Mouse (Mus musculus): ENCODE results near the gene Aifm2. TPM values are rescaled to one million over a fixed set of nuclear protein-coding genes. Genes with fewer than 3 reads are reported as not detected.

Aifm2 gene
- total RNA-seq, 2 experiments from 2014 or later = 7.2 to 9.3 TPM

DNA sequence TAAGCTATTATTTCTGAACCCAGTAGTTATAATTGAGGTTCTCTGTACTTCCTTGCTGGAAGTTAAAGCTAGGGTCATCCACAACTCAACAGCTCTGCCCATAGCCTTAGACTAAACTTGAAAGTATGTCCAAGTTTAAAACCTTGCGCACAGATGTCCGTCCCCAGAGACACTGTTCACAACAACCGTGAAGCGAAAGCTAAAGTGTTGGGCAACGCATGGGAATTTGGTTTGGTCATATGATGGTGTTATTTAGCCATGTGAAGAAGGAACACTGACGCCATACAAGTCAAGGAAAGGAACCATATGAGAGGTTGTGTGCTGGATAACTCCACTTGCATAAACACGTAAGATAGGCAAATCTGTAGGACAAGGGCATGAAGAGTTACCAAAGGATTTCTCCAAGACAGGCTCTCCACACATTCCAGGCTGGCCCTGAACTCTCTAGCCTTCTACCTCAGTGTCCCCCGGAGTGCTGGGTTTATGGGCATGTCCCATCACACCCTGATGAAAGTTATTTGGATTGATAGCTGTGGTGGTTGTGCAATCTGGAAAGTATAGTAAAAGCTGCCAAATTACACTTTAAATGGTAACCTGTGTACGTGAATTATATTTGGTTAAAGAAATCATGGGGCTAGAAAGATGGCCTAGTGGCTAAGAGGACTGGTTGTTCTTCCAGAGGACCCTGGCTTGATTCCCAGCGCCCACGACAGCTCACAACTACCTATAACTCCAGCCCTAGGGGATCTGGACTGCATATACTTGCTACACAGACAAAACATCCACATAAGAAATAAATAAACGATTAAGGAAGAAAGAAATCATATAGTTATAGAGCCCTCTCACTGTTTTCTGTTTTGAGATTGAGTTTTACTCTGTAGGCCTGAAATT, 2.6 kb downstream of the Aifm2 start:
- DNase-seq = no peak

- no peak for DNase-seq
These were observed 5.3 kb downstream of the Aifm2 start for GRCm38 (mm10) chr10:61720331-61720730.

GRCm38 (mm10) chr10:61722215-61722614, 7.2 kb downstream of the Aifm2 start:
- no peak for DNase-seq

- no peak for DNase-seq
These were observed 8.2 kb downstream of the Aifm2 start for GRCm38 (mm10) chr10:61723271-61723670.

GRCm38 (mm10) chr10:61729181-61729580, 14.1 kb downstream of the Aifm2 start:
- peak; percentile 55 to 56 for DNase-seq

DNA sequence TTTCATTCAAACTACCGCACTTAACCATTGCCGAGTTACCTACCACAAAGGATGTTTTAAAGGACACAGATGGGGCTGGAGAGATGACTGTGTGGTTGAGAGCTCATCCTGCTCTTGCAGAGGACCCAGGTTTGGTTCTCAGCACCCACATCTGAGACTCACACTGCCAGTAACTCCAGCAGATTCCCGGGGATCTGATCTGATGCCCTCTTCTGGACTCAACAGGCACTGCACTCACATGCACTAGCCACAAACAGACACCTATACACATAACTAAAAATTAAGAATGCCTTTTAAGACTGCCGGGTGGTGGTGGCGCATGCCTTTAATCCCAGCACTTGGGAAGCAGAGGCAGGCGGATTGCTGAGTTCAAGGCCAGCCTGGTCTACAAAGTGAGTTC, 15.1 kb downstream of the Aifm2 start:
- DNase-seq = no peak

DNA sequence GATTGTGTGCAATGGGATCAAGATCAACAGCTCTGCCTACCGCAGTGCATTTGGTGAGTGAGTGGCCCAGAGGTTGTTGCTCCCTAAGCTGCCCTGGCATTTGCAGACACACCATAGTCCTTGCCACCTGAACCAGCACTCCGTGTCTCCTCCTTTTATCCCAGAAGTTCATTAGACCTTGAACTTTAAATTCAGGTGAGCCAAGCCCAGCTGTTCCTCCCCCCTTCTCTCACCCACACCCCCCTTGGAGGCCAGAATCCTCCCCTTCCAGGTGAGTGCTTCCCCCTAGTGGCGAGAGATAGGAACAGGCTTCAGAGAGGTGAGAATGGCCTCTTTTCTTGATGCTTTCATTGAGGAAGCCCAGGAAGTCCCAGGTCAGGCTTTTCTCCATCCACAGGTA, 19.3 kb downstream of the Aifm2 start:
- DNase-seq = no peak

DNA sequence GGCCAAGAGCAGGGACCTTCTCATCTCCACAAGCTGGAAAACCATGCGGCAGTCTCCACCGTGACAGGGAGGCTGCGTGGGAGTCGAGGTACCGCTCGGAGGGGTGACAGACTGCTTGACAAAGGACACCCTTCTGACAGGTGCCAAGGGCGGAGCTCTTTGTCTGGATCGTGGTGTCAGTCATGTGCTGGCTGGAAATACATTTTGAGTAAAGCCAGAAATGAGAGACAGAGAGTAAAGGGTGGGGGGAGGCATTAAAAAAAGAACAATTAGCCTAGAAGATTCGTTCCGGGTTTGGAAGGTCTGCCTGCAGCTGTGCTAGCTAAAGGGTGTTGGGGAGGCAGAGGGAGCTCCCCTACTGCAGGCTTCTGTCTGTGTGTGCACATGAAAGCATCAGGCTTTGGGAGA, 21.6 kb downstream of the Aifm2 start:
- peak in 1 of 2 experiments; percentile 22 for DNase-seq

GRCm38 (mm10) chr10:61737537-61737936, 22.5 kb downstream of the Aifm2 start:
- no peak for DNase-seq

- no peak for DNase-seq
These were observed 23.1 kb downstream of the Aifm2 start for GRCm38 (mm10) chr10:61738126-61738525.

- no peak for DNase-seq
These were observed 26.2 kb downstream of the Aifm2 start for GRCm38 (mm10) chr10:61741306-61741705.

DNA sequence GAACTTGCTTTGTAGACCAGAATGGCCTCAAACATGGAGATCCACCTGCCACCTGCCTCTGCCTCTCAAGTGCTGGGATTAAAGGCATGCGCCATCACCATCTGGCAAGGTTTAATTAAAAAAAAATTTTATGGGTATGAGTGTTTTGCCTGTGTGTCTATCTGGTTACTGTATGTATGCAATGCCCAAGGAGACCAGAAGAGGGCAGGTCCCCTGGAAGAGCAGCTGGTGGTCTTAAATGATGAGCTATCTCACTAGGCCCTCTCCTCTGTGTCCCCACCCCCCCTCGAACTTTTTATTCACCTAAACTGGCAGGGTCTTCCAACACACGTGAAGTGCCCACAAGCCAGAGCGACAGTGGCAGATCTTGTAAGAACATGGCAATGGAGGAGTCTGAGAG, 26.8 kb downstream of the Aifm2 start:
- no peak for DNase-seq

DNA sequence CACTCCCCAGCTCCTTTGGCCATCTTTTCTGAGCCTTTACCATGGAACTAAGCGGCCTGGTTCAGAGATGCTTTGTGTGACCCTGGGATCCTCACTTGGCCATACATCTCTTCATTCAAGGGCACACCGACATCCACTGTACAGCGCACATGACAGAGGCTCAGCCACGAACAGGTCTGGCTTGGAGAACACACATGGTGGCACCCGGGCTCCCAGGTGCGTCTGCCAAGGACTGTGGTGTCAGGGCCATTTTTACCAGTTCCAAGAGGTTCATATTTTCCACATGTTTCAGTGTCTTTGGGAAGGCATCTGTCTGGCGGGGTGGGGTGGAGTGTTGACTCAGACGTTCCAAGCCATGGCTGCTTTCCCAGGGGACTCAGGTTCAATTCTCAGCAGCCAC, 27.3 kb downstream of the Aifm2 start:
- no peak for DNase-seq

DNA sequence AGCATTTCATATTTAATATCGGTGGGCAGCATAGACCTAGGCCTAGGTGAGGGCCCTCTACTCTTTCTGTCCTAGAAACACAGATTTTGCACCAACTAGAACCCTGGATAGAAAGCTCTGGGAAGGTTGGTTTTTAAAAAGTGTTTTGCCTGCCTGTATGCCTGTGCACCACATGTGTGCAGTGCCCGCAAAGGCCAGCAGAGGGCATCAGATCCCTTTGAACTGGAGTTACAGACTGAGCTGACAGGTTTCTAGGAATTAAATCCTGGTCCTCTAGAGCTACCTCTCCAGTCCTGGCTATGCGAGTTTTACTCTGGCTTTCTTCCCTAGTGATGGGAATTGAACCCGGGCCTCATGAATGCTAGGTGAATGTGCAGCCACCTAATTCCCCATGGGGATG, 30.1 kb downstream of the Aifm2 start:
- DNase-seq = no peak

GRCm38 (mm10) chr10:61747302-61747701, 32.2 kb downstream of the Aifm2 start:
- no peak for DNase-seq

GRCm38 (mm10) chr10:61750014-61750413, 35.0 kb downstream of the Aifm2 start:
- DNase-seq = no peak

GRCm38 (mm10) chr10:61751534-61752219, 36.6 kb downstream of the Aifm2 start:
- no peak for DNase-seq

GRCm38 (mm10) chr10:61753071-61753470, 38.0 kb downstream of the Aifm2 start:
- DNase-seq = no peak

GRCm38 (mm10) chr10:61757022-61757421, 42.0 kb downstream of the Aifm2 start:
- no peak for DNase-seq

- DNase-seq = no peak
These were observed 43.8 kb downstream of the Aifm2 start for GRCm38 (mm10) chr10:61758904-61759303.

DNA sequence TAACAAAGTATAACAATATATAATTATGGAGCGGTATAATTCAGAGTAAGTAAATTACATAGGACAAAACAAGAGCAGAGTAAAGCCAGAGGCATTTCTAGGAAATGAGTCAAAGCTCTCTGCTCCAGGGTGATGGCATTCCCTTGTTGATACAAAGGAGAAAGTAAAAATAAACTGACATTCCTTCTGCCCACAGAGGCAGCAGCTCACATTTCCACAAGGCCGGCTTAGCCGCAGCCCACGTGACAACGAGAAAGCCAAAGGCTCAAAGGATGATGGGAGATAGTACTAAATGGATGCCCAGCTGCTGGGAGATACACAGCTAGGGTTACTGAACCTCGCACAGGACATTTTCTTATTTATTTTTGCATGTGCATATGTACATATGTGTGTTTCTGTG, 44.8 kb downstream of the Aifm2 start:
- no peak for DNase-seq

GRCm38 (mm10) chr10:61764689-61765088, 49.6 kb downstream of the Aifm2 start:
- DNase-seq = no peak

- DNase-seq = no peak
These were observed 50.5 kb downstream of the Aifm2 start for GRCm38 (mm10) chr10:61765558-61765957.

DNA sequence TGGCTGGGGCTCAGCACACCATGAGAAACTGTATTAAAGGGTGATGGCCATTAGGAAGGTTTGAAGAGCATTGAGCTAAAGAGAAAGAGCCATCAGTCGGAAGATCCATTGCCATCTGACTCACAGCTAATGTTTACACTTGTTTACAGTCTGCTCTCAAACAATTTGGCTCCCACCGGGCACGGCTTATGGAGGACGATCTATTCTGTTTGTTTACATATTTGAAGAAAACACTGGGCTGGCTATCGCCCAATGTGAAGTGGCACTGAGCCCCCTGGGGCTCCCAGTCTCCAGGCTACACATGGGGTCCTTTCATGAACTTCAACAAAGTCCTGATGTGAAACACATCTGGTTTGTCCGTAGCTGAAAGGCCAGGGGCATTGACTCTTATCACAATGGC, 51.7 kb downstream of the Aifm2 start:
- no peak for DNase-seq
